Mouse (Mus musculus): ENCODE results near the gene Tmem14c. TPM values are rescaled to one million over a fixed set of nuclear protein-coding genes. Genes with fewer than 3 reads are reported as not detected.

The Tmem14c gene
- 134 and 209 TPM in 2 replicates for polyA plus RNA-seq (2012)

GRCm38 (mm10) chr13:41015829-41016634, at the start of gene Tmem14c:
TSS of gene Tmem14c (plus strand) at chr13:41016292.
- TF ChIP-seq GATA1 (IDR thresholded peaks at IDR 0.05; ENCODE audit: low read length) = no peak

DNA sequence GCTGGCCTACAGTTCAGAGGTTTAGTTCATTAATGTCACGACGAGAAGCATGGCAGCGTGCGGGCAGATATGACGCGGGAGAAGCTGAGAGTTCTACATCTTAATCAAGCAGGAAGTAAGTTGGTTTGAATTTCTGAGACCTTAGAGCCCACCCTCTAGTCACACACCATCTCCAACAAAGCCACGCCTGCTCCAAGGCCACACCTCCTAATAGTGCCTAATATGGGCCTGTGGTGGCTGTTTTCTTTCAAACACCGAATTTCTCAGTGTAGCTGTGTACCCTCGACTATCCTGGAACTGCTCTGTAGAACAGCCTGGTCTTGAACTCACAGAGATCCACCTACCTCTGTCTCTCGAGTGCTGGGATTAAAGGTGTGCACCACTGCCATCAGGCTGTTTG, 48.5 kb upstream of the Tmem14c start:
- no peak for TF ChIP-seq GATA1 (IDR thresholded peaks at IDR 0.05; ENCODE audit: low read length)

- no peak for TF ChIP-seq GATA1 (IDR thresholded peaks at IDR 0.05; ENCODE audit: low read length)
These were observed 47.5 kb upstream of the Tmem14c start for GRCm38 (mm10) chr13:40968564-40968963.

DNA sequence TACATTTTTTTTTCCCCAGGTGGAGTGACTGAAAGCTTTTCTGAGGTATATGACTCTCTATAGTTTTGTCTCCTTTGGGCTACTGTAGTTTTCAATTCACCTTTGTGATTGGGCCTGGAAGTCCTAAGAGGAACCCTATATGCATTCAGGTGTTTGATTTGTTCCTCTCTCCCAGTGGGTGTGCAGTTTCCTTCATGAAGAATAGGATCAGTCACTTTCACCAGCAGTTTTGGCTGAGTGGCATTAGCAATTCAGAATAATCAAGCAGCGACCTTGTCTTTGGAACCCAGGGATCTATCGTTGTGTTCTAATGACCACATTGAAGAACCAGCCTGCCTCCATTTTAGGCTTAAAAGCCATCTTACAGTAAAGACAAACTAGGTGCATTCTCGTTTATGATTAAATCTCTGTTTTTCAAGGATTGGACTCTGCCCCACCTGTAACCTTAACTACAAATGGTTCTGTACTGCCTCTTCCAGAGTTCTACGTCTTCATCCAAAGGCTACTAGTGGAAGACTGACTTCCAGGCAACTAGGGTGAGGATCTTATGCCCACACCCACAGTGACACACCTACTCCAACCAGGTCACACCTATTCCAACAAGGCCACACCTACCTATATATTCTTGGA, 46.2 kb upstream of the Tmem14c start:
- TF ChIP-seq GATA1 (IDR thresholded peaks at IDR 0.05; ENCODE audit: low read length) = no peak

- TF ChIP-seq GATA1 (IDR thresholded peaks at IDR 0.05; ENCODE audit: low read length) = no peak
These were observed 44.8 kb upstream of the Tmem14c start for GRCm38 (mm10) chr13:40971261-40971660.

- no peak for TF ChIP-seq GATA1 (IDR thresholded peaks at IDR 0.05; ENCODE audit: low read length)
These were observed 44.3 kb upstream of the Tmem14c start for GRCm38 (mm10) chr13:40971831-40972230.

- TF ChIP-seq GATA1 (IDR thresholded peaks at IDR 0.05; ENCODE audit: low read length) = no peak
These were observed 43.1 kb upstream of the Tmem14c start for GRCm38 (mm10) chr13:40972976-40973375.

DNA sequence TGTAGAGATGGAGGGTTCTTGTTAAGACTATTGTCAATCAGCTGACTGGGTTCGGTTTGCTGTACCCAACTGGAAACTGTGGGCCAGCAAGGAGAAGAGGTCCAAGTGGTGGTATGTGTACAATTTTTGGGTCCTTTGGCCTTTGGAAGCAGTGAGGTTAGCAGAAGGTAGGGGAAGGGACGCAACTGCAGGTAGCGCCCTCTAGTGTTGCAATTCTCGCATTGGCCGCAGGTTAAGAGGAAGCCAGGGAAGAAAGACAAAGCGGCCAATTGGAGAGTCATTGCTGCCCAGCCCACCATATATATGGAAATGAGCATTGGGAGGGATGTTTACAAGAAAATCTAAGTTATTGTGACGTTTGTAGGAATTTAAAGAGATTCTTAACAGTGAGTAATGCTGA, 38.5 kb upstream of the Tmem14c start:
- TF ChIP-seq GATA1 (IDR thresholded peaks at IDR 0.05; ENCODE audit: low read length) = no peak

GRCm38 (mm10) chr13:40978652-40979051, 37.4 kb upstream of the Tmem14c start:
- no peak for TF ChIP-seq GATA1 (IDR thresholded peaks at IDR 0.05; ENCODE audit: low read length)

DNA sequence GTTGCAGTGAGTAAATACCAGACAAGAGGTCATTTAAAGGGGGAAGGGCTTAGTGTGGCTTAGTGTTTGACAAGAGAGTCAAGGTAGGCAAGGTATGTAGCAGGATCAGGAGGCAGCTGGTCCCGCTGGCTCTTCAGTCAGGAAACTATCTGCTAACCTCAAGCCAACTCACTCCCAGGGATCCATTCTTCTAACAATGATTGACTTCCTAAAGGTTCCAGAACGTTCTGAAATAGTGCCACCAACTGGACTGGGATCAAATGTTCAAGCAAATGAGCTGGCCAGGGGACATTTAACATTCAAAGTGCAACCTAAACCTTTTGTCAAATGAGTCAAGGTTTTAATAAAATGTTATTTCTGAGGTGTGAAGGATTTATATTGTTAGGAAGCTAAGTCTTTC, 36.8 kb upstream of the Tmem14c start:
- no peak for TF ChIP-seq GATA1 (IDR thresholded peaks at IDR 0.05; ENCODE audit: low read length)

GRCm38 (mm10) chr13:40982759-40983158, 33.3 kb upstream of the Tmem14c start:
- TF ChIP-seq GATA1 (IDR thresholded peaks at IDR 0.05; ENCODE audit: low read length) = no peak

DNA sequence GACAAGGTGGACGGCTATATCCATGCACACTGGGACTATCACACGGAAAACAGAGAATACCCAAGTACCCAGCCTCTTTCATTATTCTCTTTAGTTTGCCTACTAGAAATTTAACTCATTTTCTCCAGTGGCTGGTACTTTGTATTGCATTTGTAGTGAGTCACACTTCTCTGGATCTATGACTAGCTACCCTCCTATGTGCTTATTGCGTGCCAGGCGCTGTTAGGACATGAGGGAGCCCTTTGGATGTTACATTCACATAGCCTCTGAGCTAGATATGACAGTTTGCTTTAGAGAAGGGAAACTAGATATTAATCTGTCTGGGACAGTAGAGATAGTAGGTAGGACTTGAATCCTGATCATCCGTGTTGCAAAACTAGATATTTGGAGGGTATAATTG, 30.0 kb upstream of the Tmem14c start:
- TF ChIP-seq GATA1 (IDR thresholded peaks at IDR 0.05; ENCODE audit: low read length) = no peak

- no peak for TF ChIP-seq GATA1 (IDR thresholded peaks at IDR 0.05; ENCODE audit: low read length)
These were observed 27.7 kb upstream of the Tmem14c start for GRCm38 (mm10) chr13:40988418-40988817.

GRCm38 (mm10) chr13:40994487-40995263, 21.4 kb upstream of the Tmem14c start:
- TF ChIP-seq GATA1 (IDR thresholded peaks at IDR 0.05; ENCODE audit: low read length) = no peak

DNA sequence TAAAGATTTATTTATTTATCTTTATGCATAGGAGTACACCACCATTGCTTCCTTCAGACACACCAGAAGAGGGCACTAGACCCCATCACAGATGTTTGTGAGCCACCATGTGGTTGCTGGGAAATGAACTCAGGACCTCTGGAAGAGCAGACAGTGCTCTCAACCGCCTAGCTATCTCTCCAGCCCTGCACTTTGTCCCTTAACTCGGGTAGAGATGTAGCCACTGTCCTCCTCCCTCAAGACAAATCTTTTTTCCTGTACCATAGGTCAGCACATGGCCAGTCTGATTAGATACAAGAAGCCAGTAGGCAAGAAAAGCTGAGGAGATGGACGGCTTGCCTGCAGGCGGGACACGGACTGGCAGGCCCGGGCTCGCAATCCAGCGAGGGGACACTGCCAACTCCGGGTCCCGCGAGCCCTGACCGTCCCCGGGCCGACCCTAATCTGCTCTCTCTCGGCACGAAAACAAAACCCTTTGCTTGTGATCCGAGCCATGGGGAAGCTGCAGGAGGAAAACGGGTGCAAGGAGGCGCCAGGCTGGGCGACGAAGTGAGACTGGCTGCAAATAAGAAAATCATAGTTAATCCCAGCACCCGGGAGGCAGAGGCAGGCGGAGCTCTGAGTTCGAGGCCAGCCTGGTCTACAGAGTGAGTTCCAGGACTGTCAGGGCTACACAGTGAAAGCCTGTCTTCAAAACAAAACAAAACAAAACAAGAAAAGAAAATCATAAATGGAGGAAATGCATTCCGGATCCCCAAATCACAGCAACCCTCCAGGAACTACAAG, 15.8 kb upstream of the Tmem14c start:
- TF ChIP-seq GATA1 (IDR thresholded peaks at IDR 0.05; ENCODE audit: low read length) = no peak

Measured in G1E-ER4 (cell line).